Mouse (Mus musculus) heart, embryonic 14.5 days (tissue): ENCODE results near the gene Hip1r. TPM values are rescaled to one million over a fixed set of nuclear protein-coding genes. Genes with fewer than 3 reads are reported as not detected.

ENCODE experiments used
- ATAC-seq: fragments of 200-750 bp; cut with Nextera tagmentation; 2 replicates; pipeline ENCODE4 v1.8.0; 2017; ENCODE audit warnings: low read depth, moderate TSS enrichment; ENCODE audit not compliant: insufficient number of reproducible peaks, insufficient read depth, low FRiP score
- H3K27ac ChIP-seq, 2 experiments: fragments of 200-500 bp in 1 of 2; fragments of 300-500 bp in 1 of 2; sonication (generic) in 1 of 2; replicated peaks in 1 of 2; 2 replicates each; pipeline ENCODE4 v1.5.1; 2012 to 2014; ENCODE audit warnings: low read depth in 2 of 2, low read length in 2 of 2, control low read depth in 1 of 2, mild to moderate bottlenecking in 1 of 2, mixed read lengths in 1 of 2; ENCODE audit not compliant: control insufficient read depth in 1 of 2, insufficient read depth in 1 of 2
- H3K27me3 ChIP-seq: fragments of 300-500 bp; sonication (generic); 2 replicates; pipeline ENCODE4 v1.6.1; 2014; ENCODE audit warnings: mild to moderate bottlenecking, low read length, control low read depth; ENCODE audit not compliant: control insufficient read depth, insufficient read depth
- H3K36me3 ChIP-seq: fragments of 300-500 bp; sonication (generic); 2 replicates; pipeline ENCODE4 v1.6.1; 2014; ENCODE audit warnings: mild to moderate bottlenecking, control low read depth, low read length, mixed read lengths; ENCODE audit not compliant: control insufficient read depth, insufficient read depth
- H3K4me1 ChIP-seq, 2 experiments: fragments of 200-500 bp in 1 of 2; fragments of 300-500 bp in 1 of 2; sonication (generic) in 1 of 2; 2 replicates each; pipeline ENCODE4 v1.6.1; 2012 to 2014; ENCODE audit warnings: low read length in 2 of 2, control low read depth in 1 of 2, mixed read lengths in 1 of 2; ENCODE audit not compliant: control insufficient read depth in 2 of 2, insufficient read depth in 2 of 2
- H3K4me2 ChIP-seq: fragments of 300-500 bp; sonication (generic); 2 replicates; pipeline ENCODE4 v1.6.1; 2014; ENCODE audit warnings: mild to moderate bottlenecking, low read length
- H3K4me3 ChIP-seq, 2 experiments: fragments of 200-500 bp in 1 of 2; fragments of 300-500 bp in 1 of 2; sonication (generic) in 1 of 2; 2 replicates each; pipeline ENCODE4 v1.5.1; 2012 to 2014; ENCODE audit warnings: low read length in 2 of 2, mild to moderate bottlenecking in 2 of 2, control low read depth in 1 of 2, low read depth in 1 of 2, moderate library complexity in 1 of 2; ENCODE audit not compliant: control insufficient read depth in 1 of 2, insufficient read depth in 1 of 2
- H3K9ac ChIP-seq: fragments of 300-500 bp; sonication (generic); 2 replicates; pipeline ENCODE4 v1.6.1; 2014; ENCODE audit warnings: mild to moderate bottlenecking, low read length
- H3K9me3 ChIP-seq: fragments of 300-500 bp; sonication (generic); 2 replicates; pipeline ENCODE4 v1.6.1; 2016; ENCODE audit warnings: low read length, control low read depth; ENCODE audit not compliant: control insufficient read depth
- WGBS: fragments of 180-500 bp; shearing (Covaris S2); extraction: QIAGEN DNeasy Blood & Tissue Kit; methylation state at CpG from one replicate; pipeline ENCODE4 v1.1.7; 2014; 5-methylcytosine and 5-hydroxymethylcytosine counted together
- polyA plus RNA-seq: library from polyadenylated mRNA; unstranded; fragments of >200 nt; fragmentation: Nextera tagmentation; extraction: Ambion mirVana; gene quantifications from 2 replicates; pipeline ENCODE4 v1.2.1, GENCODE M21; 2014

The Hip1r gene
- polyA plus RNA-seq, 1 experiment from 2014 or later, result 5.3 TPM

DNA sequence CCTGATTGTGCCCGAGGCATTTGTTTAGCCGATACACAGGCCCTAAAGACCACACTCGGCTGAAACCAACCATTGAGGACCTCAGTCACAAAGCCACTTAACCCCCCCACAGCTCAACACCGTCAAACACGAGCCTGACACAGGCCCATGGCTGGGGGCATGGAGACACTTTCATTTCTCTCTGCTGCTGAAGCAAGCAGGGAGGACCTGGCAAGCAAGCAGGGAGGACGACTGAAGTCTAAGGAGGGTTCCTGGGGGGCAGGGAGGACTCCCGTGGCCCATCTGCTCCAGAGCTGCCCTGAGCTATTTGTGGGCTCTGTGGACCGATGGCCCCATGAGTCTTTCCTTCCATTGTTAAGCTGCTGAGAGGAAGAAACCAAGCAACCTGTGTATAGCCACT, 38.5 kb downstream of the Hip1r start:
- Histone ChIP-seq H3K36me3 (peaks cover 36% of the 10 kb centered on the region), H3K9ac (peak overlapping the region; percentile 65), H3K4me2 (peak overlapping the region; percentile 60), H3K9me3 (no peaks in the 10 kb centered on the region), H3K4me3 (0 out of 4 replicates have a peak overlapping the region, but pooled peaks of 1 of the 2 experiments have one; percentile 1), H3K4me1 (peaks cover 55 to 74% of the 10 kb centered on the region in 2 experiments), H3K27me3 (no peaks in the 10 kb centered on the region), H3K27ac (peak overlapping the region; percentile 83 to 94)
- no peak for ATAC-seq
- WGBS, result 7% methylated on average over 8 of the region's 8 CpGs

GRCm38 (mm10) chr5:124012885-124013284, 39.5 kb downstream of the Hip1r start:
- H3K4me2 ChIP-seq, result peak overlapping the region; percentile 60; the same call in 1 of the 2 replicates

DNA sequence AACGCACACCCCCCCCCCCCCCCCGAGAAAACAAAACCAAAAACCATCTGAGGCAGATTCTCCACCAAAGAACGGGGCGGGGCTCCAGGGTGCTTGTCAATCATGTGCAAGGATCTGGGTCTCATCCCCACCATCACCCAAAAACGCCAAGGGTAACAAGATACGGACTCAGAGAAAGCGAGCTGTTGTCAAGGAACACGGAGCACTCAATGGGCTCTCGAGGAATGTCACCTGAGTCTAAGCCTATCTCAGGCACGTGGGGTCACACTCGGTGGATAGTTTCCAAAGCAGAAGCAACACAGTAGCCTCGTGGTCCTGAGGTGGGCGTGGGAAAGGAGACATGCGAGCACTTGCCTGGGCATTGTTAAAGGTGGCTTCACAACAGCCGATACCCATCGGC, 40.3 kb downstream of the Hip1r start:
- H3K27me3 ChIP-seq, result no peaks in the 10 kb centered on the region
- H3K9me3 ChIP-seq, result no peaks in the 10 kb centered on the region
- H3K9ac ChIP-seq, result peak overlapping the region; percentile 62
- no peak for ATAC-seq
- 47% methylated on average over 16 of the region's 16 CpGs for WGBS
- H3K4me2 ChIP-seq, result peak overlapping the region; percentile 60
- H3K27ac ChIP-seq, result peak overlapping the region; percentile 89 to 94; a peak in 3 of 4 replicates
- H3K36me3 ChIP-seq, result peaks cover 17% of the 10 kb centered on the region
- H3K4me3 ChIP-seq, result no peak overlapping the region
- peaks cover 69 to 92% of the 10 kb centered on the region in 2 experiments for H3K4me1 ChIP-seq

More at GRCm38 (mm10) chr5:124012885-124013284, 39.5 kb downstream of the Hip1r start:
- Histone ChIP-seq H3K9ac (no peak overlapping the region), H3K36me3 (peaks cover 26% of the 10 kb centered on the region), H3K27me3 (no peaks in the 10 kb centered on the region), H3K4me3 (no peak overlapping the region), H3K4me1 (peaks cover 62 to 83% of the 10 kb centered on the region in 2 experiments), H3K27ac (peak overlapping the region; percentile 21 to 94; a peak in 3 of 4 replicates), H3K9me3 (no peaks in the 10 kb centered on the region)
- WGBS, result 48% methylated on average over 10 of the region's 10 CpGs
- ATAC-seq, result no peak

- WGBS, result 60% methylated on average over 3 of the region's 3 CpGs
Observed at GRCm38 (mm10) chr5:124014180-124014579, 40.8 kb downstream of the Hip1r start.

GRCm38 (mm10) chr5:124014791-124015251, 41.4 kb downstream of the Hip1r start:
- 2% methylated on average over 11 of the region's 11 CpGs for WGBS
- Histone ChIP-seq H3K4me2 (peak overlapping the region; percentile 60), H3K4me1 (peaks cover 75 to 99% of the 10 kb centered on the region in 2 experiments), H3K9ac (peak overlapping the region; percentile 62), H3K9me3 (no peaks in the 10 kb centered on the region), H3K4me3 (peak overlapping the region; percentile 15 to 27), H3K27ac (peak overlapping the region; percentile 89 to 94), H3K36me3 (peaks cover 7% of the 10 kb centered on the region), H3K27me3 (no peaks in the 10 kb centered on the region)
- ATAC-seq, result no peak

More at GRCm38 (mm10) chr5:124014180-124014579, 40.8 kb downstream of the Hip1r start:
- Histone ChIP-seq H3K4me3 (no peak overlapping the region; a peak in 1 of 4 replicates), H3K9me3 (no peaks in the 10 kb centered on the region), H3K27me3 (no peaks in the 10 kb centered on the region), H3K27ac (peak overlapping the region; percentile 89 to 94), H3K4me1 (peaks cover 72 to 96% of the 10 kb centered on the region in 2 experiments), H3K4me2 (peak overlapping the region; percentile 60), H3K36me3 (peaks cover 13% of the 10 kb centered on the region), H3K9ac (peak overlapping the region; percentile 62)
- no peak for ATAC-seq

GRCm38 (mm10) chr5:124015727-124016126, 42.3 kb downstream of the Hip1r start:
- no peaks in the 10 kb centered on the region; the same call in 1 of the 2 replicates for H3K36me3 ChIP-seq
- H3K9me3 ChIP-seq, result no peaks in the 10 kb centered on the region
- peak overlapping the region; percentile 8; the same call in 1 of the 2 replicates for H3K4me2 ChIP-seq
- H3K4me1 ChIP-seq, result peaks cover 75 to 98% of the 10 kb centered on the region in 2 experiments
- H3K9ac ChIP-seq, result peak overlapping the region; percentile 11; the same call in 1 of the 2 replicates
- H3K4me3 ChIP-seq, result no peak overlapping the region
- WGBS, result 74% methylated on average over 2 of the region's 2 CpGs
- ATAC-seq, result no peak
- peak overlapping the region; percentile 24 to 94 for H3K27ac ChIP-seq
- no peaks in the 10 kb centered on the region for H3K27me3 ChIP-seq

GRCm38 (mm10) chr5:124016291-124016821, 42.9 kb downstream of the Hip1r start:
- Histone ChIP-seq H3K27me3 (no peaks in the 10 kb centered on the region), H3K4me1 (peaks cover 70 to 92% of the 10 kb centered on the region in 2 experiments), H3K9ac (no peak overlapping the region), H3K4me2 (no peak overlapping the region), H3K9me3 (no peaks in the 10 kb centered on the region), H3K4me3 (no peak overlapping the region), H3K36me3 (peaks cover 6% of the 10 kb centered on the region), H3K27ac (peak overlapping the region; percentile 40 to 94)
- WGBS, result 53% methylated on average over 7 of the region's 7 CpGs
- ATAC-seq, result peak; percentile 36; the same call in 1 of the 2 replicates
